Mouse (Mus musculus): Measurements from ENCODE around the gene Meis1. TPM values are rescaled to one million over a fixed set of nuclear protein-coding genes. Genes with fewer than 3 reads are reported as not detected.

Gene Meis1
- polyA plus RNA-seq, 1 experiment from 2014 or later: 2.5 TPM

DNA sequence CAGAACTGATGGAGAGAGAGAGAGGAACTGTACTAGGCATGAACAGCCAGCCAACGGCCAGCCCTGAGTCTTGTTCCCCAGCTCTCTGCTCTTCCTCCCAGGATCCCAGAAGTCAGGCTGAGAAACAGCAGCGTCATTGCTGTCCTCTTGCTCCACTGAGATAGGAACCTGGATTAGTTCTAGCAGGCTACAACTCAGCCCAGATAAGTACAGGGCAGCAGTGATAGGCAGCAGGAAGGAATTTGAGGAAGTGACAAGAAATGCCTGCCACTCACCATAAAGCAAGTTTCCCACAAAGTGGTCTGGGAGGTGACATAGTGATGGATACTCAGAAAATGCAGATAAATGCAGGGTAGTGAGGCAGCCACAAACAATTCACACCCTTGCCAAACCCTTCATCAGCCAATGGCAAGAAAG, 48.9 kb downstream of the Meis1 start:
- CTCF ChIA-PET: interaction anchor here (0.8 kb wide), 1 partner anchor 60 kb away, joined by 3 read pairs; no protein-coding TSS in a partner anchor
- POLR2A ChIA-PET: no interaction called here

DNA sequence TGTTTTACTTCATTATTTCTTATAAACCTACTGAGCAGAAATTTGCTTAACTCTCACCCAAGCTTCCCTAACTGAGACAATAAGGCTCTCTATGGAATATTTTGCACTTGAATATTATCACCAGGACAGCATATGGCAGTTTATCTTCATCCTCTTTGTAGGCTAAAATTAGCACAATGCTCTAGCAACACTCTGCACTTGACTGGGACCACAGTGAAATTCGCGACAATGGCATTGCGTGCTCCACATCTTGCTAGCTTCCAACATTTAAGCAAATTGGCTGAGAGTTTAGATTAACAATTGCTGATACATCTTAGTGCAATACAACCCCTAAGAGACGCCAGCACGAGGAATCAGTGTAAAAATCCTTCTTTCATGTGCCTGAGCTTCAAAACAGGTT, 54.4 kb downstream of the Meis1 start:
- POLR2A ChIA-PET: no interaction called here
- ATAC-seq (no peak), DNase-seq (ENCODE audit: low read depth, low spot score) (no peak)
- CTCF ChIA-PET: no interaction called here
- H3K27me3 ChIP-seq: no peaks in the 10 kb centered on the region
- no peak for TF ChIP-seq CTCF (IDR thresholded peaks at IDR 0.05)
- in situ Hi-C loops (cut with MboI; ENCODE audit: low pct_unique_long_range_greater_than_20kb): no loop called here

More for the DNA sequence above, 48.9 kb downstream of the Meis1 start:
- in situ Hi-C loops (cut with MboI; ENCODE audit: low pct_unique_long_range_greater_than_20kb): no loop called here
- no peak for TF ChIP-seq CTCF (IDR thresholded peaks at IDR 0.05)
- DNase-seq (ENCODE audit: low read depth, low spot score): no peak
- no peaks in the 10 kb centered on the region for H3K27me3 ChIP-seq
- ATAC-seq: no peak

DNA sequence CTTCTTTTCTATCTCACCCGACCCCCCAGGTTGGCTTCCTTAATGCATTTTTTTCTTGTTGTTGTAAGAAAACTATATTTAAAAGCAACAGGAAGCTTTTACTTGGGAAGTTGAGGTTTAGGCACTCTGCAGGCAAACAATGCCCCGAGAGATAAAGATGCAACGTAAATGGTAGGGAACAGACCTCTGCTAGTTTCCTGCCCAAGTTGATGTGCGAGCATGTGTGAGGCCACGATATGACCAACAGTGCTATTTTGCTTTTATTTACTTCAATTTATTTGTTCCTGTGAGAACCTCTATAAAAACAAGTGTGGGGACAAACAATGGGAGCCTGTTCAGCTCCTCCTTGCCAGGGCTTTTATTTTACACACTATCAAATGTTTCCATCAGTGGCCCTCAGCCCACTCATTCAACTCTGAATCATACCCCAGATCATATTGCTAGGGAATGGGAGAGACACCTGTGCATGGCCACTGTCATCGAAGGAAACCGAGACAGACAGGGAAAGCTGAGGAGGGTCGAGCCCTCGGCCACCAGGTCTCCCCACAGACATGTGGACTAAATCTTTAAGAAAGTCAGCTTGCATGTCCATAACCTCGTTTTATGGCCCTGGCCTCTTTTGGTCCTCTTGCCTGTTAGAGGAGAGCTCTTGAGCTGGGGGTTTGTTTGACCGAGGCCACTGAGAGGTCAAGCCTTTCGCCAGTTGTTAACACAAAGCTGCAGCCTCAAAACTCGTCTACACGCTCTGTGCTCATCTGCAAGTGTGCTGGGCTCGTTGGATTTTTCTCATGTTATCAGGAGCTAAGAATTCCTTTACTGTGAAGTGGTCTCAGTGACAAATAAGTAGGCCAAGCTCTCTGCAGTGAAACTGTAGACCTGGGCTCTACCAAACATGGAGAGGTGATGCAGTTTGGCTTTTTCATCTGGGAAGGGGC, 55.3 kb downstream of the Meis1 start:
- CTCF ChIA-PET: no interaction called here
- no peaks in the 10 kb centered on the region for H3K27me3 ChIP-seq
- TF ChIP-seq CTCF (IDR thresholded peaks at IDR 0.05): no peak
- POLR2A ChIA-PET: no interaction called here
- no peak for ATAC-seq
- in situ Hi-C loops (cut with MboI; ENCODE audit: low pct_unique_long_range_greater_than_20kb): no loop called here
- DNase-seq (ENCODE audit: low read depth, low spot score): no peak

DNA sequence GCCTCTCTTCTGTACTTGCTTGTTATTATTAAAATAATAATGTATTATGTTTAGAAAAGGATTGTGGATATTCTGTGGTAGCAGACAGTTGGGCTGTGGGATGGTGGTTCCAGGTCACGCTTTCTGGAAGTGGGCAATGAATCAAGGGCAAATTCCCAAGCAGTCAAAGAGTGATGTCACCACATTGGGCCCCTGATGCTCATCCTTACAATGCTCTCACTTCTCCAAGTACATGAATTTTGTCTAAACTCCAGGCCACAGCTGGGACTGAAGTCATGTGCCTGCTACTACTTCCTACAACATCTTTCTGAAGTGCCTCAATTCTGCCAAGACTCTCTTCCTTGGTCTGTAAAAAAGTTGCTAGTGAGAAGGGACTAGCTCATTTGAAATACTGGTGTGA, 59.3 kb downstream of the Meis1 start:
- ChIA-PET POLR2A (no interaction called here), CTCF (interaction anchor here (1.1 kb wide), 1 partner anchor 15 kb away, joined by 4 read pairs; no protein-coding TSS in a partner anchor)
- in situ Hi-C loops (cut with MboI; ENCODE audit: low pct_unique_long_range_greater_than_20kb): no loop called here
- DNase-seq (ENCODE audit: low read depth, low spot score): no peak
- no peaks in the 10 kb centered on the region for H3K27me3 ChIP-seq
- no peak for TF ChIP-seq CTCF (IDR thresholded peaks at IDR 0.05)
- ATAC-seq: no peak

DNA sequence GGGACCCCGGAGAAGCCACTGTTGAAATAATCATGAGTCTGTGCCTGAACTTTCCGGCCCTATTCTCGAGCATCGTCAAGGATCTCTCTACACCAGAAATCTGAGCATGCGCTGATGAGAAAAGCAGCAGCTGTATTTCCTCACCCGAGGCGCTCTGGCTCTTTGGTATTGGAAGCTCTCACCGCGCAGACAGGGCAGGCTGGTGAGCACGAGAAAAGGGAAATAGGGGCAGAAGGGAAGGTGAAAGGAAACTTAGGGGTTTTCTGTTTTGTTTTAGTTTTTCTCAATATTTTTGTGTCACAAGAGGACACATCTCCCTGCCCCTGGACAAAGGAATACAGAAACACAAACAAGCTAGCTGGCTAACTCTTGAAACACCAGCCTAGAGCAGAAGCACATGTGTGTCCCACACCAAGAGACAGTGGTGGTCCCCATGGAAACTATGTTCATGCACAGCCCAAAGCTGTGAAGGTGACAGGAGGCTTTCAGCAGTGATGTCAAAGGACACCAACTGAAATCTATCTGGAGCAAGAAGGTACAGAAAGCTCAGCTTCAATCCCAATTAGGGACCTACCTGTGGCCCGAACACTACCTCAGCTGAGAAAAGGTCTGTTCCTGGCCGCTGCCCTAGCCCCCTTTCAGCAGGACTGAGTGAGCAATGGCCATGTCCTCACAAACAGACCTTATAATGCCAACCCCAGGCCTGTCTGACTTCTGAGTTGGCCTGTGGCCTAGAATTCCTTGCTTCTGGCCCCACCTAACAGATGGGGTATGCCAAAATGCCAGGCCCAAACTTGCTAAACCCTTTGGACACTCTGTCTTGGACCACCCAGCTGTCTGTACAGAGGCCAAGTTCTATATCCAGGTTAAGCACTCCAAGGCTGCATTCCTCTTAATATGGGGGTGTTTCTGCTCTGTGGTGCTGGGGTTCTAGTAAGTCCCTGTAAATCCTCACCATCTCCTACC, 60.7 kb downstream of the Meis1 start:
- ATAC-seq (no peak), DNase-seq (ENCODE audit: low read depth, low spot score) (no peak)
- POLR2A ChIA-PET: no interaction called here
- TF ChIP-seq CTCF (IDR thresholded peaks at IDR 0.05): no peak
- in situ Hi-C loops (cut with MboI; ENCODE audit: low pct_unique_long_range_greater_than_20kb): no loop called here
- CTCF ChIA-PET: no interaction called here
- no peaks in the 10 kb centered on the region for H3K27me3 ChIP-seq

DNA sequence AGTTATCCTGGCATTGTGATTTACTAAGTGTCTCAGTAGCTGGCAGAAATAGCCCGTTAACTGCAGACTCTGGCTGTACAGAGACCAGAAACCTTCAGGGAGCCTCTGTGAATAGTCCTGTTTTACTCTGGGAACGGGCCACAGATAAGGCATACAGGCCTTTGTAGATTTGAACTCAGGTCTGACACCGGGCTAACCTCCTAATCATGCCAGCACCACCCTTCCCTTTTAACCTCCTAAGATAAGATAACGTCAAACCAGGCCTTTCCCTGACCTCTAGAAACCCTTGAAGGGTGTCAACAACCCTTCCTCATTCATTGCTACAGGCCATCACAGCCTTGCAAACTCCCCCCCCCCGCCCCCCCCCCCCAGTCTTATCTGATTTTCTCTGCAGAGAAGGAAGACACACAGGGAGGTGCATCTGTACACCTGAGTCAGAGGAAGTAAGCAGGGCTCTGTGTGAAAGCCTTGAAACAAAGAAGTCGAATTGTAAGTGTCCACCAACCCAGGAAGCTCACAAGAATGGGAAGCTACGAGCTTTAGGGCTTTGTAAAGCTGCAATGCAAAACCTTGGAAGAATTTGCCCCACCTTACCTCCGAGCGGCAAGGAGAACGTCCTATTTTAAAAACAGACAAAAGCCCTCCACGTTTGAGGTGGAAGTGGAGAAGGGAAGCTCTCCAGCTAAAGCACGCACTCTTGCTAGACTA, 61.5 kb downstream of the Meis1 start:
- TF ChIP-seq CTCF (IDR thresholded peaks at IDR 0.05): no peak
- ChIA-PET CTCF (no interaction called here), POLR2A (no interaction called here)
- no peak for ATAC-seq
- in situ Hi-C loops (cut with MboI; ENCODE audit: low pct_unique_long_range_greater_than_20kb): no loop called here
- DNase-seq (ENCODE audit: low read depth, low spot score): no peak
- no peaks in the 10 kb centered on the region for H3K27me3 ChIP-seq

DNA sequence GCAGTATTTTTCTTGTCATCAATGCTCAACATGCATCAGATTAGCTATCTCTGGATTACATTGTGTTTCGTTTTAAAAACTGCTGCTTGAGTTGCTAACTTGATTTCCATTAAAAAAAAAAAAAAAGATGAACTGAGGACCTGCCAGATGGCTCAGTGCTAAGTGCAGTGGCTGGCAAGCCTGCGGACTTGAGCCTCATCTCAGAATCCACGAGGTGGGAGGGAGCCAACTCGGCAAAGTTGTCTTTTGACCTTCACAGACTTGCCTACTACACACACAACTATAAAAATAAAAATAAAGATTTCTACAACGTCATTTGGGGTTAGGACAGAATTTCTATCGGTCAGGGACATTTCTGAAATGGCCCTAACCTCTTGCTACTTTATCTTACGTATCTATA, 62.8 kb downstream of the Meis1 start:
- no peak for DNase-seq (ENCODE audit: low read depth, low spot score)
- no peaks in the 10 kb centered on the region for H3K27me3 ChIP-seq
- CTCF ChIA-PET: no interaction called here
- ATAC-seq: no peak
- POLR2A ChIA-PET: no interaction called here
- no peak for TF ChIP-seq CTCF (IDR thresholded peaks at IDR 0.05)
- in situ Hi-C loops (cut with MboI; ENCODE audit: low pct_unique_long_range_greater_than_20kb): no loop called here

DNA sequence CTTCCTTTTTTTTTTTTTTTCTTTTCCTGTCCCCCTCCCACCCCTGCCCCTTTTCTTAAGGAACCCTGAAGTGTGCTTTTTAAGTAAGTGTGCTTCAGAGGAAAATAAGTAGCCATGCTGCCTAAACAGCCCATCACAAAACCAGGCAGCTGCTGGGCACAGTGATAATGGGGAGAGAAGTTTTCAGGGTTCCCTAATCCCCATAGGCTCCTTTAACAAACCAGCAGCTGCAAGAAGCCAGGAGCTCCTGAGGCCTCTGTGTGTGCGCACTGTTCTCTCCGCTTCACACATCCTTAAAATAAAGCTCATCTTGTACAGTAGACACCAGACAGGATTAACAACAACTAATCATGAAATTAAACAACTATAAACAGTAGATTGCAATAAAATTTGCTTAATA, 63.9 kb downstream of the Meis1 start:
- POLR2A ChIA-PET: no interaction called here

DNA sequence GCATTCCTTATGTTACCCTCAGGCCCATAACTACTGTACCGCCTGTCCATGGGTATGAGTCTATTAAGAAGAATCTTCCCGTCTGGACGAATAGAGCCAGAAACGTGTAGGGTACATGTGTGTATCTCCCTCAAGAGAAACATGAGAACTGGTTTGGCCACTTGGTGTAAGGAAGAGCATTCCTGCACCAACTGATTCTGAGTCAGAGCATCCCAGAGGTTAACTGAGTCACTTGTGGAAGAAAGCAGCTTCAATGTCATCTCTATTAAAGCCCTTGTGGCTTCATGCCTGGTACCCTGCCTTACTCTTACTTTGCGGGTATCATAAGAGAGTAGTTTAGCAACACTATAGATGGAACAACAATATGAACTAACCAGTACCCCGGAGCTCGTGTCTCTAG, 64.9 kb downstream of the Meis1 start:
- DNase-seq (ENCODE audit: low read depth, low spot score) (no peak), ATAC-seq (no peak)
- no peak for TF ChIP-seq CTCF (IDR thresholded peaks at IDR 0.05)
- ChIA-PET CTCF (interaction anchor here (1.2 kb wide), 1 partner anchor 63 kb away, joined by 4 read pairs; no protein-coding TSS in a partner anchor), POLR2A (no interaction called here)
- no peaks in the 10 kb centered on the region for H3K27me3 ChIP-seq
- in situ Hi-C loops (cut with MboI; ENCODE audit: low pct_unique_long_range_greater_than_20kb): no loop called here

More for the DNA sequence above, 63.9 kb downstream of the Meis1 start:
- no peak for TF ChIP-seq CTCF (IDR thresholded peaks at IDR 0.05)
- no peaks in the 10 kb centered on the region for H3K27me3 ChIP-seq
- DNase-seq (ENCODE audit: low read depth, low spot score) (no peak), ATAC-seq (no peak)
- CTCF ChIA-PET: no interaction called here
- in situ Hi-C loops (cut with MboI; ENCODE audit: low pct_unique_long_range_greater_than_20kb): no loop called here

DNA sequence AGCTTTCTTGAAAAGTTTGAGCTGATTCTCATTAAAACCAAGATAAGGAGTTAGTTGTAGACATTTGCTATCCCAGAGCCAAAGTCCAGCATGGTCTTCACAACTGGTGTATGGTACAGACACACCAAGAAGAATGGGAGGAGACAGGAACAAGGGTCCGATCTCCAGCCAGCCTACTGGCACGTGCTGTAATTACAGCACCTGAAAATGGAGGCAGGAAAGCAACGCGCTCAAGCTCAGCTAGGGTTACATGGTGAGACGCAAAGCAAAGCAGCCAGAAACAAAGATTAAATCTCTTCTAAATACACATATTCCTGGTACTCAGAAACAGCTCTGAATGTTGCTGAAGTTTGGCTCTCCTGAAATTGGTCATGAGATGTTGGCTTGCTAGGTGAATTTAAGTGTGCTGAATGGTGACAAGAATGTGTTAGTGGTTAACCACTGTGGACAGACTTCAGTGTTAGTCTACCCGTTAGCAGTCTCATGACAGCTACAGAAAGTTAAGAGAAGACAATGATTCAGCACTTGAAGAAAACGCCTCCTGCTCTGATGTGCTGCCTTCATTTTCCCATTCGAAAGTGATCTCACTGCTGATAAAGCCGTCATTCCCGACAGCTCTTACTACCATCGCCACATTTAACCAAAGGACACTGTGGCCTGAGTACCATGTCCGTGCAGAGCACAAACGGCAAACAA, 70.0 kb downstream of the Meis1 start:
- TF ChIP-seq CTCF (IDR thresholded peaks at IDR 0.05): no peak
- ChIA-PET POLR2A (no interaction called here), CTCF (interaction anchor here (1.3 kb wide), 1 partner anchor 10 kb away, joined by 4 read pairs; no protein-coding TSS in a partner anchor)
- in situ Hi-C loops (cut with MboI; ENCODE audit: low pct_unique_long_range_greater_than_20kb): no loop called here
- no peak for ATAC-seq
- no peaks in the 10 kb centered on the region for H3K27me3 ChIP-seq
- no peak for DNase-seq (ENCODE audit: low read depth, low spot score)

Measured in Patski (cell line).